Mouse (Mus musculus) lung, postnatal 0 days (tissue): Measurements from ENCODE around the gene Ttc9.

ENCODE experiments used
- CTCF ChIP-seq: IDR thresholded peaks from 2 replicates; pipeline ENCODE4 v1.5.1; 2016; ENCODE audit warnings: antibody characterized with exemption, mild to moderate bottlenecking
- EP300 ChIP-seq: IDR thresholded peaks from 2 replicates; pipeline ENCODE4 v1.6.1; 2016; ENCODE audit warnings: antibody characterized with exemption, mild to moderate bottlenecking, control low read depth

- TF ChIP-seq CTCF (no peak), EP300 (peak; percentile 90)
These were observed 67.0 kb downstream of the Ttc9 start for GRCm38 (mm10) chr12:81698011-81698410.
